Mouse (Mus musculus) hindlimb bud, embryonic 11.5 days (tissue): ENCODE measurements at regions not wholly inside any gene's neighbourhood (a gene's known extent, or its start where the extent isn't known, plus 50 kb on each side); places are given as distances from the start of the nearest gene placed in this dataset.

Experiments used
- DNase-seq: peaks from one replicate; pipeline ENCODE4 v3.0.0-alpha.2; 2012; ENCODE audit warnings: low read depth, low spot score; ENCODE audit errors: extremely low spot score

GRCm38 (mm10) chr4:53320735-53321449, 119.3 kb upstream of the Slc44a1 start:
- no peak for DNase-seq

- DNase-seq = no peak
Observed at GRCm38 (mm10) chr4:53319051-53319450, 121.2 kb upstream of the Slc44a1 start.

GRCm38 (mm10) chr4:53318181-53318580, 122.0 kb upstream of the Slc44a1 start:
- DNase-seq = no peak

- no peak for DNase-seq
Observed at GRCm38 (mm10) chr4:53317453-53317824, 122.8 kb upstream of the Slc44a1 start.

GRCm38 (mm10) chr4:53316796-53317452, 123.3 kb upstream of the Slc44a1 start:
- no peak for DNase-seq

GRCm38 (mm10) chr4:53315876-53316762, 124.1 kb upstream of the Slc44a1 start:
- DNase-seq = no peak

- no peak for DNase-seq
Observed at GRCm38 (mm10) chr4:53315121-53315875, 124.9 kb upstream of the Slc44a1 start.

- DNase-seq = no peak
Observed at GRCm38 (mm10) chr4:53314076-53314475, 126.1 kb upstream of the Slc44a1 start.

- DNase-seq = no peak
Observed at GRCm38 (mm10) chr4:53307121-53307520, 133.1 kb upstream of the Slc44a1 start.

GRCm38 (mm10) chr4:53304782-53305385, 135.3 kb upstream of the Slc44a1 start:
- no peak for DNase-seq

GRCm38 (mm10) chr4:53304290-53304654, 135.9 kb upstream of the Slc44a1 start:
- DNase-seq = no peak

- DNase-seq = no peak
Observed at GRCm38 (mm10) chr4:53303621-53304289, 136.5 kb upstream of the Slc44a1 start.

GRCm38 (mm10) chr4:53297975-53298374, 138.3 kb upstream of the Abca1 start:
- no peak for DNase-seq

- DNase-seq = no peak
Observed at GRCm38 (mm10) chr4:53292606-53293005, 132.9 kb upstream of the Abca1 start.

GRCm38 (mm10) chr4:53277741-53278525, 118.2 kb upstream of the Abca1 start:
- DNase-seq = no peak

GRCm38 (mm10) chr4:53270433-53270832, 110.7 kb upstream of the Abca1 start:
- DNase-seq = no peak

- DNase-seq = no peak
Observed at GRCm38 (mm10) chr4:53269999-53270398, 110.3 kb upstream of the Abca1 start.

- DNase-seq = no peak
Observed at GRCm38 (mm10) chr4:53269251-53269842, 109.7 kb upstream of the Abca1 start.

GRCm38 (mm10) chr4:53264901-53265300, 105.2 kb upstream of the Abca1 start:
- no peak for DNase-seq
